Mouse (Mus musculus) liver, adult 2 months (tissue): ENCODE results near the gene Gm49510.

ENCODE experiments used
- CTCF ChIP-seq: fragments of 200-500 bp; IDR thresholded peaks from 2 replicates; pipeline ENCODE4 v1.5.1; 2011; ENCODE audit warnings: low read depth, low read length, control low read depth
- POLR2A ChIP-seq: fragments of 200-500 bp; IDR thresholded peaks from 2 replicates; pipeline ENCODE4 v1.6.1; 2011; ENCODE audit warnings: low read length, control low read depth; ENCODE audit not compliant: insufficient read depth; ENCODE audit errors: extremely low read depth

DNA sequence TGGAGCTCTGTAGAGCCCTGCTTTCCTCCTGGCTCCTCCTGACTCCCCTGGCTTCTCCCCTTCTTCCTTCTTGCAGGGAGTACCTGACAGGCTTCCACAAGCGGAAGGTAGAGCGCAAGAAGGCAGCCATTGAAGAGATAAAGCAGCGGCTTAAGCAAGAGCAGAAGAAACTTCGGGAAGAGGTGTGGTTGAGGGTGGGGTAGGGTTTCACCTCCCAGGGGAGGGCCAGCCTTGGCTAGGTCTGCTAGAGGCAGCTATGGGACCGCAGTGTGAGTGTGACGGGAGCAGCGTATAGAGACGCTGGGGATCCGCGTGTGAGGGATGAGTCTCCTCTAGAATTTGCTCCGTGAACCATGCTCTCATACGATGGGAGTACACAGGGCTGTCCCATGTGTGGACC is 36.9 kb downstream of the Gm49510 start:
- TF ChIP-seq CTCF = no peak
- TF ChIP-seq POLR2A = no peak
